Mouse (Mus musculus): Measurements from ENCODE around the gene Eme1. TPM values are rescaled to one million over a fixed set of nuclear protein-coding genes. Genes with fewer than 3 reads are reported as not detected.
A peak's percentile ranks its signal among the peaks of the same experiment; 100 is the strongest.

Gene Eme1
- total and polyA plus RNA-seq, 3 experiments = 36.8 to 45.9 (median 40.8) TPM

GRCm38 (mm10) chr11:94629884-94630198, 23.9 kb downstream of the Eme1 start:
- peak; percentile 28 for TF ChIP-seq SIN3A (IDR thresholded peaks at IDR 0.05; ENCODE audit: low read length)
- TF ChIP-seq TBP (conservative IDR thresholded peaks at IDR 0.05; ENCODE audit: low read depth, low read length) = no peak
- Histone ChIP-seq H3K27ac (ENCODE audit: insufficient read depth, low read depth) (peak overlapping the region; percentile 53), H3K4me3 (replicated peaks in 1 of 3; ENCODE audit: low read depth in 2 of 3, low read length in 2 of 3, poor library complexity in 1 of 3) (peak overlapping the region; percentile 65 to 93 (median 89)), H3K4me1 (ENCODE audit: control insufficient read depth in 1 of 2, insufficient read depth in 2 of 2) (peaks cover 2 to 29% of the 10 kb centered on the region in 2 experiments; a peak in 2 of 4 replicates), H3K27me3 (replicated peaks) (no peaks in the 10 kb centered on the region), H3K4me2 (ENCODE audit: insufficient read depth, low read depth, poor library complexity, severe bottlenecking) (peak overlapping the region; percentile 89), H3K9ac (ENCODE audit: insufficient read depth, low read depth) (peak overlapping the region; percentile 92), H3K36me3 (replicated peaks in 1 of 2; ENCODE audit: control insufficient read depth in 1 of 2, insufficient read depth in 1 of 2, low read length in 1 of 2) (peaks cover 27 to 39% of the 10 kb centered on the region in 2 experiments), H3K9me3 (replicated peaks; ENCODE audit: low read length) (no peaks in the 10 kb centered on the region), H3K79me2 (replicated peaks; ENCODE audit: control insufficient read depth, extremely low read depth, insufficient read depth, poor library complexity, severe bottlenecking) (peaks cover 47% of the 10 kb centered on the region)
- in situ Hi-C loops (cut with MboI; ENCODE audit: low pct_ligation_motif_present, low pct_unique_long_range_greater_than_20kb, low sequenced_read_pairs) (no loop called here), dilution Hi-C loops (cut with MboI; ENCODE audit: extremely low pct_ligation_motif_present, extremely low pct_unique_long_range_greater_than_20kb, low sequenced_read_pairs) (no loop called here)
- no peak for DNase-seq (ENCODE audit: extremely low read depth)

- in situ Hi-C loops (cut with MboI; ENCODE audit: low pct_ligation_motif_present, low pct_unique_long_range_greater_than_20kb, low sequenced_read_pairs) (no loop called here), dilution Hi-C loops (cut with MboI; ENCODE audit: extremely low pct_ligation_motif_present, extremely low pct_unique_long_range_greater_than_20kb, low sequenced_read_pairs) (no loop called here)
- peak within 1 kb of the TSS; percentile 93 for H3K9ac ChIP-seq (ENCODE audit: insufficient read depth, low read depth)
- no peaks in the 10 kb centered on the region for H3K27me3 ChIP-seq (replicated peaks)
- peak within 1 kb of the TSS; percentile 90 for H3K4me2 ChIP-seq (ENCODE audit: insufficient read depth, low read depth, poor library complexity, severe bottlenecking)
- peak within 1 kb of the TSS; percentile 65 to 93 (median 89) for H3K4me3 ChIP-seq (replicated peaks in 1 of 3; ENCODE audit: low read depth in 2 of 3, low read length in 2 of 3, poor library complexity in 1 of 3)
- H3K9me3 ChIP-seq (replicated peaks; ENCODE audit: low read length) = no peaks in the 10 kb centered on the region
- H3K79me2 ChIP-seq (replicated peaks; ENCODE audit: control insufficient read depth, extremely low read depth, insufficient read depth, poor library complexity, severe bottlenecking) = peaks cover 42% of the 10 kb centered on the region
- peaks cover 22 to 34% of the 10 kb centered on the region in 2 experiments for H3K36me3 ChIP-seq (replicated peaks in 1 of 2; ENCODE audit: control insufficient read depth in 1 of 2, insufficient read depth in 1 of 2, low read length in 1 of 2)
- H3K27ac ChIP-seq (ENCODE audit: insufficient read depth, low read depth) = peak within 1 kb of the TSS; percentile 53
- H3K4me1 ChIP-seq (ENCODE audit: control insufficient read depth in 1 of 2, insufficient read depth in 2 of 2) = peaks cover 2 to 29% of the 10 kb centered on the region in 2 experiments; a peak in 2 of 4 replicates
- DNase-seq (ENCODE audit: extremely low read depth) = peak; percentile 93
- TF ChIP-seq ZC3H11A (IDR thresholded peaks at IDR 0.05; ENCODE audit: low read depth, low read length) (no peak), TCF12 (IDR thresholded peaks at IDR 0.05; ENCODE audit: low read depth, low read length) (peak; percentile 98), BHLHE40 (IDR thresholded peaks at IDR 0.05; ENCODE audit: low read depth, low read length) (peak; percentile 55; the same call in 1 of the 2 replicates), MAFK (IDR thresholded peaks at IDR 0.05; ENCODE audit: insufficient replicate concordance, low read length) (0 out of 2 replicates have a peak, but pooled peaks have one; percentile 16), USF1 (IDR thresholded peaks at IDR 0.05; ENCODE audit: low read depth, low read length) (no peak; the same call in 1 of the 2 replicates), GABPA (IDR thresholded peaks at IDR 0.05; ENCODE audit: insufficient replicate concordance, low read depth, low read length) (peak; percentile 95), UBTF (IDR thresholded peaks at IDR 0.05; ENCODE audit: low read depth, low read length) (no peak; the same call in 1 of the 2 replicates), E2F4 (IDR thresholded peaks at IDR 0.05; ENCODE audit: insufficient replicate concordance, low read depth, low read length) (no peak), RAD21 (IDR thresholded peaks at IDR 0.05; ENCODE audit: low read depth, low read length) (peak; percentile 25), ZNF384 (IDR thresholded peaks at IDR 0.05; ENCODE audit: low read depth, low read length) (no peak; the same call in 1 of the 2 replicates), PAX5 (IDR thresholded peaks at IDR 0.05; ENCODE audit: low read length) (no peak), RCOR1 (conservative IDR thresholded peaks at IDR 0.05; ENCODE audit: low read depth, low read length) (no peak), MEF2A (IDR thresholded peaks at IDR 0.05; ENCODE audit: borderline replicate concordance, low read depth, low read length) (peak; percentile 90), ELF1 (IDR thresholded peaks at IDR 0.05; ENCODE audit: low read depth, low read length) (peak; percentile 99), CTCF (conservative IDR thresholded peaks at IDR 0.05 in 1 of 2, IDR thresholded peaks at IDR 0.05 in 1 of 2; ENCODE audit: low read depth in 2 of 2, low read length in 2 of 2) (peak; percentile 84 to 99), SMC3 (IDR thresholded peaks at IDR 0.05; ENCODE audit: low read depth, low read length) (peak; percentile 57), MAZ (IDR thresholded peaks at IDR 0.05; ENCODE audit: low read depth, low read length) (peak; percentile 52; the same call in 1 of the 2 replicates), ETS1 (conservative IDR thresholded peaks at IDR 0.05; ENCODE audit: low read depth, low read length) (peak; percentile 42), JUN (IDR thresholded peaks at IDR 0.05; ENCODE audit: insufficient read depth, low read depth, low read length) (no peak), MYC (IDR thresholded peaks at IDR 0.05; ENCODE audit: low read depth, low read length) (no peak; the same call in 1 of the 2 replicates), CHD2 (IDR thresholded peaks at IDR 0.05; ENCODE audit: low read length) (peak; percentile 57; the same call in 1 of the 2 replicates), NRF1 (IDR thresholded peaks at IDR 0.05; ENCODE audit: low read depth, low read length) (peak; percentile 58), JUND (conservative IDR thresholded peaks at IDR 0.05; ENCODE audit: low read depth, low read length) (no peak), EP300 (IDR thresholded peaks at IDR 0.05; ENCODE audit: low read length) (no peak), ZMIZ1 (IDR thresholded peaks at IDR 0.05; ENCODE audit: low read depth, low read length) (peak; percentile 95), USF2 (conservative IDR thresholded peaks at IDR 0.05; ENCODE audit: low read depth, low read length) (no peak), POLR2AphosphoS2 (IDR thresholded peaks at IDR 0.05; ENCODE audit: low read depth, low read length) (peak; percentile 37; the same call in 1 of the 2 replicates), HCFC1 (IDR thresholded peaks at IDR 0.05; ENCODE audit: low read depth, low read length) (peak; percentile 91), POLR2A (IDR thresholded peaks at IDR 0.05; ENCODE audit: low read depth, low read length) (peak; percentile 91), ZKSCAN1 (IDR thresholded peaks at IDR 0.05; ENCODE audit: borderline replicate concordance, low read depth, low read length) (no peak)
Measured at GRCm38 (mm10) chr11:94629199-94629883, 24.4 kb downstream of the Eme1 start, which contains the start of gene Lrrc59. Lrrc59 (plus strand) TSS chr11:94629767.

Data from CH12.LX (cell line).